Mouse (Mus musculus) myocyte (in vitro differentiated cells): ENCODE measurements around the gene Srgap2. TPM values are rescaled to one million over a fixed set of nuclear protein-coding genes. Genes with fewer than 3 reads are reported as not detected.

Experiments
- H3K27me3 ChIP-seq: one replicate; pipeline ENCODE4 v1.6.1; 2011; ENCODE audit not compliant: control insufficient read depth, insufficient read depth, insufficient read length
- H3K36me3 ChIP-seq: one replicate; pipeline ENCODE4 v1.6.1; 2011; ENCODE audit not compliant: control insufficient read depth, insufficient read depth
- H3K4me2 ChIP-seq: one replicate; pipeline ENCODE4 v1.6.1; 2011; ENCODE audit warnings: low read depth, control low read depth
- H3K4me3 ChIP-seq: one replicate; pipeline ENCODE4 v1.5.1; 2011; ENCODE audit warnings: mild to moderate bottlenecking, control low read depth, moderate library complexity
- H3K79me2 ChIP-seq: one replicate; pipeline ENCODE4 v1.6.1; 2011; ENCODE audit not compliant: control insufficient read depth, insufficient read depth
- H3ac ChIP-seq: one replicate; pipeline ENCODE4 v1.6.1; 2011; ENCODE audit not compliant: control insufficient read depth, insufficient read length
- CEBPB ChIP-seq: IDR thresholded peaks from 2 replicates; pipeline ENCODE4 v1.6.1; 2011; ENCODE audit warnings: mild to moderate bottlenecking, moderate library complexity; ENCODE audit not compliant: poor library complexity, insufficient read depth, severe bottlenecking
- E2F4 ChIP-seq: IDR thresholded peaks from one replicate; pipeline ENCODE4 v1.6.1; 2011; ENCODE audit warnings: mild to moderate bottlenecking, control low read depth, moderate library complexity; ENCODE audit not compliant: insufficient read depth
- MAX ChIP-seq: IDR thresholded peaks from one replicate; pipeline ENCODE4 v1.6.1; 2011; ENCODE audit warnings: low read depth, mild to moderate bottlenecking, control low read depth
- MYOD1 ChIP-seq, 3 experiments: IDR thresholded peaks; one replicate each; pipeline ENCODE4 v1.6.1; 2011; ENCODE audit warnings: control low read depth in 2 of 3, low read depth in 2 of 3, mild to moderate bottlenecking in 2 of 3, moderate library complexity in 1 of 3; ENCODE audit not compliant: insufficient read length in 2 of 3, control insufficient read depth in 1 of 3
- MYOG ChIP-seq, 3 experiments: IDR thresholded peaks; one replicate each; pipeline ENCODE4 v1.6.1; 2011; ENCODE audit warnings: control low read depth in 2 of 3, low read depth in 2 of 3, mild to moderate bottlenecking in 2 of 3; ENCODE audit not compliant: insufficient read length in 2 of 3, control insufficient read depth in 1 of 3, insufficient read depth in 1 of 3
- POLR2A ChIP-seq: IDR thresholded peaks from one replicate; pipeline ENCODE4 v1.6.1; 2011; ENCODE audit warnings: low read depth, mild to moderate bottlenecking, control low read depth, moderate library complexity; ENCODE audit not compliant: insufficient read length
- POLR2AphosphoS2 ChIP-seq: IDR thresholded peaks from one replicate; pipeline ENCODE4 v1.6.1; 2011; ENCODE audit warnings: low read depth, control low read depth; ENCODE audit not compliant: insufficient read length
- REST ChIP-seq: IDR thresholded peaks from one replicate; pipeline ENCODE4 v1.6.1; 2011; ENCODE audit warnings: mild to moderate bottlenecking, control low read depth, moderate library complexity; ENCODE audit not compliant: insufficient read depth, insufficient read length
- SRF ChIP-seq: IDR thresholded peaks from one replicate; pipeline ENCODE4 v1.6.1; 2011; ENCODE audit warnings: low read depth; ENCODE audit not compliant: control insufficient read depth, insufficient read length
- TCF12 ChIP-seq: IDR thresholded peaks from one replicate; pipeline ENCODE4 v1.6.1; 2011; ENCODE audit warnings: mild to moderate bottlenecking, control low read depth; ENCODE audit not compliant: poor library complexity, insufficient read depth, severe bottlenecking
- TCF3 ChIP-seq: IDR thresholded peaks from one replicate; pipeline ENCODE4 v1.6.1; 2011; ENCODE audit warnings: low read depth, control low read depth; ENCODE audit not compliant: insufficient read length
- USF1 ChIP-seq: IDR thresholded peaks from one replicate; pipeline ENCODE4 v1.6.1; 2011; ENCODE audit warnings: low read depth, mild to moderate bottlenecking, control low read depth, moderate library complexity
- polyA plus RNA-seq: library from polyadenylated mRNA; unstranded; fragments of >200 nt; fragmentation: generic; extraction: Trizol; gene quantifications from one replicate; pipeline ENCODE4 v1.2.1, GENCODE M21; 2012; ENCODE audit warnings: missing spikeins

Srgap2 gene
- polyA plus RNA-seq, 1 experiment, result 19.1 TPM

- no peak for TF ChIP-seq TCF12
- no peak for TF ChIP-seq MAX
- no peak for TF ChIP-seq USF1
- TF ChIP-seq MYOD1 (IDR thresholded peaks at IDR 0.05; ENCODE audit: control insufficient read depth in 1 of 3, insufficient read length in 2 of 3, low read depth in 2 of 3), result peak; percentile 26 to 63 (median 49)
- no peak for TF ChIP-seq TCF3
- peak in 2 of 3 experiments; percentile 25 to 62 for TF ChIP-seq MYOG (IDR thresholded peaks at IDR 0.05; ENCODE audit: control insufficient read depth in 1 of 3, insufficient read depth in 1 of 3, insufficient read length in 2 of 3, low read depth in 2 of 3)
- no peaks in the 10 kb centered on the region for H3K27me3 ChIP-seq
- peak overlapping the region; percentile 35 for H3K4me2 ChIP-seq
- no peak overlapping the region for H3K4me3 ChIP-seq
- no peaks in the 10 kb centered on the region for H3K79me2 ChIP-seq
- no peak overlapping the region for H3ac ChIP-seq
- H3K36me3 ChIP-seq, result no peaks in the 10 kb centered on the region
Measured at GRCm38 (mm10) chr1:131548494-131549365, 21.6 kb upstream of the Srgap2 start.

- Histone ChIP-seq H3K79me2 (no peaks in the 10 kb centered on the region), H3K27me3 (no peaks in the 10 kb centered on the region), H3K36me3 (no peaks in the 10 kb centered on the region), H3ac (no peak overlapping the region), H3K4me2 (no peak overlapping the region), H3K4me3 (no peak overlapping the region)
- TF ChIP-seq MYOG (IDR thresholded peaks at IDR 0.05; ENCODE audit: control insufficient read depth in 1 of 3, insufficient read depth in 1 of 3, insufficient read length in 2 of 3, low read depth in 2 of 3) (no peak), REST (no peak), MYOD1 (IDR thresholded peaks at IDR 0.05; ENCODE audit: control insufficient read depth in 1 of 3, insufficient read length in 2 of 3, low read depth in 2 of 3) (no peak), POLR2A (no peak), SRF (no peak), E2F4 (no peak), USF1 (no peak), TCF3 (no peak), POLR2AphosphoS2 (no peak), TCF12 (no peak), CEBPB (no peak), MAX (no peak)
Measured at GRCm38 (mm10) chr1:131546798-131547690, 19.9 kb upstream of the Srgap2 start.

GRCm38 (mm10) chr1:131543886-131544565 is 16.9 kb upstream of the Srgap2 start:
- no peak for TF ChIP-seq TCF3
- no peak for TF ChIP-seq POLR2A

GRCm38 (mm10) chr1:131541903-131542302 is 14.8 kb upstream of the Srgap2 start:
- H3ac ChIP-seq, result no peak overlapping the region
- H3K4me3 ChIP-seq, result no peak overlapping the region
- no peaks in the 10 kb centered on the region for H3K79me2 ChIP-seq
- H3K4me2 ChIP-seq, result peak overlapping the region; percentile 27
- no peak for TF ChIP-seq E2F4
- no peak for TF ChIP-seq POLR2A
- TF ChIP-seq REST, result no peak
- TF ChIP-seq CEBPB, result no peak
- no peaks in the 10 kb centered on the region for H3K36me3 ChIP-seq
- H3K27me3 ChIP-seq, result no peaks in the 10 kb centered on the region

More at GRCm38 (mm10) chr1:131543886-131544565, 16.9 kb upstream of the Srgap2 start:
- Histone ChIP-seq H3K79me2 (no peaks in the 10 kb centered on the region), H3ac (no peak overlapping the region), H3K4me3 (no peak overlapping the region), H3K4me2 (no peak overlapping the region), H3K27me3 (no peaks in the 10 kb centered on the region), H3K36me3 (no peaks in the 10 kb centered on the region)

- Histone ChIP-seq H3K36me3 (no peaks in the 10 kb centered on the region), H3K4me3 (no peak overlapping the region), H3K27me3 (no peaks in the 10 kb centered on the region), H3K79me2 (no peaks in the 10 kb centered on the region), H3K4me2 (peak overlapping the region; percentile 27), H3ac (no peak overlapping the region)
- TF ChIP-seq MYOG (IDR thresholded peaks at IDR 0.05; ENCODE audit: control insufficient read depth in 1 of 3, insufficient read depth in 1 of 3, insufficient read length in 2 of 3, low read depth in 2 of 3), result no peak
- 0 out of 2 replicates have a peak, but pooled peaks have one; percentile 32 for TF ChIP-seq CEBPB
Measured at GRCm38 (mm10) chr1:131541431-131541830, 14.3 kb upstream of the Srgap2 start.
